ENCODE assay signal across 14 mouse cellular contexts in the genomic region with DNA sequence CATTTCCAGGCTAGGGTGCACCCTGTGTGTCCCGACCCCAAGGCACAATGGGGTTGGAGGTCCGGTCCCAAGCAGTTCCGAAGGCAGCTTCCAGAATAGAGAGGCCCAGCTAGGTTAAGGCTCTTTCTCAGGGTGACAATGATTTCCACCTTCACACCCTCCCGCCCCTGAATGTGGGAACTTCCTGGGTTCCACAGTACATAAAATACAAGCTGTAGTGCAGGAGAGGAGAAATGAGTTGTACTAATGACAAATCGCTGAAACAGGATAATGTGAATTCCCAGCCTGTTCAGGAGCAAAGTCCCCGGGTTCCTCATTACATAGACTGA. TPM values are rescaled to one million over a fixed set of nuclear protein-coding genes. Genes with fewer than 3 reads are reported as not detected.
DNase-seq lines count a peak whose midpoint lies in the region; ATAC-seq lines count a peak whose summit lies in the region.
"Had no signal": no experiment of that assay in that cellular context is flagged by ENCODE, and none has a peak within 500 bp of the region (broad histone marks: within the 10 kb centered on the region; RNA-seq: fewer than 3 reads in every experiment).

No protein-coding gene starts in this region.

- no peak for ATAC-seq in kidney, embryonic 16.5 days (ENCODE audit: low FRiP score, low TSS enrichment)
- peak; percentile 31; the same call in 1 of the 2 replicates for ATAC-seq in forebrain, embryonic 16.5 days
- ATAC-seq in midbrain, embryonic 11.5 days (ENCODE audit: low FRiP score) = peak; percentile 18
- ATAC-seq in stomach, embryonic 15.5 days (ENCODE audit: insufficient read depth, low FRiP score, low read depth) = no peak

- no peak for DNase-seq in kidney, postnatal 10 days
- peak; percentile 94 for DNase-seq in midbrain, embryonic 11.5 days (ENCODE audit: low spot score, missing footprints)
- no peak for DNase-seq in heart, adult 18-20 months
- DNase-seq in gastrocnemius, adult 8-10 months (ENCODE audit: low spot score in 2 of 2) = no peak
- no peak for DNase-seq in left cerebral cortex, postnatal 25 days (ENCODE audit: low spot score in 2 of 2)
- DNase-seq: gastrocnemius, postnatal 25 days; left cerebral cortex, postnatal 4 days; thymus, postnatal 25 days had no signal

- intact Hi-C loops in left cerebral cortex, postnatal 25 days (cut with DNase I) = no loop called here

- no peak overlapping the region for H3K4me2 ChIP-seq in kidney, embryonic 16.5 days (replicated peaks; ENCODE audit: low read depth, low read length)
- peak overlapping the region; percentile 1; the same call in 1 of the 2 replicates for H3K4me2 ChIP-seq in forebrain, embryonic 16.5 days (ENCODE audit: low read length)
- H3K4me2 ChIP-seq in midbrain, embryonic 11.5 days = peak overlapping the region; percentile 26
- H3K4me2 ChIP-seq in stomach, embryonic 15.5 days = no peak overlapping the region
- H3K4me2 ChIP-seq: embryonic facial prominence, embryonic 15.5 days; lung, embryonic 15.5 days had no signal

- 31% methylated on average over 6 of the region's 6 CpGs for WGBS in kidney, embryonic 16.5 days
- WGBS in forebrain, embryonic 16.5 days = 4% methylated on average over 6 of the region's 6 CpGs
- WGBS in midbrain, embryonic 11.5 days = 19% methylated on average over 6 of the region's 6 CpGs
- WGBS in stomach, embryonic 15.5 days = 68% methylated on average over 6 of the region's 6 CpGs

- H3K9me3 ChIP-seq in kidney, embryonic 16.5 days (ENCODE audit: low read length) = no peaks in the 10 kb centered on the region
- no peaks in the 10 kb centered on the region for H3K9me3 ChIP-seq in forebrain, embryonic 16.5 days (ENCODE audit: control insufficient read depth, low read length)
- no peaks in the 10 kb centered on the region for H3K9me3 ChIP-seq in midbrain, embryonic 11.5 days (ENCODE audit: control insufficient read depth, low read length)
- no peaks in the 10 kb centered on the region for H3K9me3 ChIP-seq in stomach, embryonic 15.5 days
- H3K9me3 ChIP-seq: embryonic facial prominence, embryonic 15.5 days; lung, embryonic 15.5 days had no signal

- peaks cover 4% of the 10 kb centered on the region for H3K36me3 ChIP-seq in kidney, embryonic 16.5 days (ENCODE audit: insufficient read depth, low read length)
- H3K36me3 ChIP-seq in forebrain, embryonic 16.5 days (ENCODE audit: control insufficient read depth, insufficient read depth) = peaks cover 3% of the 10 kb centered on the region; the same call in 1 of the 2 replicates
- H3K36me3 ChIP-seq in midbrain, embryonic 11.5 days (ENCODE audit: control insufficient read depth, insufficient read depth, low read length) = no peaks in the 10 kb centered on the region
- no peaks in the 10 kb centered on the region for H3K36me3 ChIP-seq in stomach, embryonic 15.5 days
- H3K36me3 ChIP-seq: embryonic facial prominence, embryonic 15.5 days; lung, embryonic 15.5 days had no signal

- no peak overlapping the region for H3K4me3 ChIP-seq in kidney, embryonic 16.5 days (ENCODE audit: low read length)
- no peak overlapping the region for H3K4me3 ChIP-seq in forebrain, embryonic 16.5 days (replicated peaks; ENCODE audit: low read length)
- no peak overlapping the region for H3K4me3 ChIP-seq in midbrain, embryonic 11.5 days (ENCODE audit: low read depth, low read length)
- H3K4me3 ChIP-seq in stomach, embryonic 15.5 days (replicated peaks) = no peak overlapping the region
- H3K4me3 ChIP-seq: embryonic facial prominence, embryonic 15.5 days; lung, embryonic 15.5 days had no signal

- peak overlapping the region; percentile 55 for H3K27ac ChIP-seq in kidney, embryonic 16.5 days (ENCODE audit: low read length)
- H3K27ac ChIP-seq in forebrain, embryonic 16.5 days (ENCODE audit: low read length) = peak overlapping the region; percentile 72
- peak overlapping the region; percentile 86 for H3K27ac ChIP-seq in midbrain, embryonic 11.5 days (ENCODE audit: low read depth, low read length)
- H3K27ac ChIP-seq in stomach, embryonic 15.5 days = peak overlapping the region; percentile 70
- H3K27ac ChIP-seq: lung, embryonic 15.5 days had no signal

- H3K27me3 ChIP-seq in kidney, embryonic 16.5 days (ENCODE audit: insufficient read depth, low read length) = no peaks in the 10 kb centered on the region
- no peaks in the 10 kb centered on the region for H3K27me3 ChIP-seq in forebrain, embryonic 16.5 days (replicated peaks; ENCODE audit: control insufficient read depth, insufficient read depth, low read length)
- no peaks in the 10 kb centered on the region for H3K27me3 ChIP-seq in midbrain, embryonic 11.5 days (ENCODE audit: control insufficient read depth, insufficient read depth, low read length)
- no peaks in the 10 kb centered on the region for H3K27me3 ChIP-seq in stomach, embryonic 15.5 days (replicated peaks)
- H3K27me3 ChIP-seq: CH12.LX; embryonic facial prominence, embryonic 15.5 days; lung, embryonic 15.5 days had no signal

- H3K9ac ChIP-seq in kidney, embryonic 16.5 days (replicated peaks; ENCODE audit: low read length) = no peak overlapping the region
- H3K9ac ChIP-seq in forebrain, embryonic 16.5 days (replicated peaks; ENCODE audit: low read depth, low read length) = no peak overlapping the region
- H3K9ac ChIP-seq in midbrain, embryonic 11.5 days (ENCODE audit: low read length) = peak overlapping the region; percentile 55
- no peak overlapping the region for H3K9ac ChIP-seq in stomach, embryonic 15.5 days
- H3K9ac ChIP-seq: embryonic facial prominence, embryonic 15.5 days; lung, embryonic 15.5 days had no signal

- peaks cover 40% of the 10 kb centered on the region for H3K4me1 ChIP-seq in kidney, embryonic 16.5 days (ENCODE audit: insufficient read depth, low read length)
- H3K4me1 ChIP-seq in forebrain, embryonic 16.5 days (replicated peaks; ENCODE audit: control insufficient read depth, insufficient read depth, low read length) = peaks cover 53% of the 10 kb centered on the region
- H3K4me1 ChIP-seq in midbrain, embryonic 11.5 days (ENCODE audit: control insufficient read depth, insufficient read depth, low read length) = peaks cover 33% of the 10 kb centered on the region
- H3K4me1 ChIP-seq in stomach, embryonic 15.5 days = peaks cover 26% of the 10 kb centered on the region

RNA-seq across cellular contexts. Expression of a gene that starts 46.2 kb away (rescaled TPM):
- polyA plus RNA-seq in kidney, embryonic 16.5 days (2015; fragmentation: Nextera tagmentation; extraction: Ambion mirVana) = 72.6 and 90.3 TPM in 2 replicates
- polyA plus RNA-seq in forebrain, embryonic 16.5 days (2015; fragmentation: Nextera tagmentation; extraction: Ambion mirVana) = 143 and 154 TPM in 2 replicates
- 52.2 and 56.5 TPM in 2 replicates for polyA plus RNA-seq in midbrain, embryonic 11.5 days (2014; fragmentation: Nextera tagmentation; extraction: Ambion mirVana)
- polyA plus RNA-seq in stomach, embryonic 15.5 days (2015; fragmentation: Nextera tagmentation; extraction: Ambion mirVana) = 53.0 and 57.8 TPM in 2 replicates
- total RNA-seq in heart, adult 18-20 months (2021) = 10 to 100 TPM; 19.1 to 24.3 TPM
- 1 to 10 TPM in 2 of 4 experiments, under 1 TPM in 2; 0.56 to 1.9 (median 1.00) TPM for total RNA-seq in gastrocnemius, adult 8-10 months (2022)
- 100 to 1,000 TPM in 1 of 2 experiments, 10 to 100 TPM in 1; 94.3 to 130 TPM for total RNA-seq in left cerebral cortex, postnatal 25 days (2021)
- total RNA-seq: CH12.LX had no signal

Comparison
In these comparisons a context has a peak if more than half of its experiments do, and no peak if none do; other contexts are left out.
1. ATAC-seq: peak in forebrain, embryonic 16.5 days (single experiment) and midbrain, embryonic 11.5 days (single experiment); none in kidney, embryonic 16.5 days (single experiment) and stomach, embryonic 15.5 days (single experiment).
2. H3K4me2 ChIP-seq: peak in forebrain, embryonic 16.5 days (single experiment) and midbrain, embryonic 11.5 days (single experiment); none in kidney, embryonic 16.5 days (single experiment) and stomach, embryonic 15.5 days (single experiment).
3. Peak in every context shown above with its lines, with median percentiles within 50 percentile points of each other: H3K27ac ChIP-seq.